Mouse (Mus musculus): Measurements from ENCODE around the gene Skap1.

Gene Skap1

DNA sequence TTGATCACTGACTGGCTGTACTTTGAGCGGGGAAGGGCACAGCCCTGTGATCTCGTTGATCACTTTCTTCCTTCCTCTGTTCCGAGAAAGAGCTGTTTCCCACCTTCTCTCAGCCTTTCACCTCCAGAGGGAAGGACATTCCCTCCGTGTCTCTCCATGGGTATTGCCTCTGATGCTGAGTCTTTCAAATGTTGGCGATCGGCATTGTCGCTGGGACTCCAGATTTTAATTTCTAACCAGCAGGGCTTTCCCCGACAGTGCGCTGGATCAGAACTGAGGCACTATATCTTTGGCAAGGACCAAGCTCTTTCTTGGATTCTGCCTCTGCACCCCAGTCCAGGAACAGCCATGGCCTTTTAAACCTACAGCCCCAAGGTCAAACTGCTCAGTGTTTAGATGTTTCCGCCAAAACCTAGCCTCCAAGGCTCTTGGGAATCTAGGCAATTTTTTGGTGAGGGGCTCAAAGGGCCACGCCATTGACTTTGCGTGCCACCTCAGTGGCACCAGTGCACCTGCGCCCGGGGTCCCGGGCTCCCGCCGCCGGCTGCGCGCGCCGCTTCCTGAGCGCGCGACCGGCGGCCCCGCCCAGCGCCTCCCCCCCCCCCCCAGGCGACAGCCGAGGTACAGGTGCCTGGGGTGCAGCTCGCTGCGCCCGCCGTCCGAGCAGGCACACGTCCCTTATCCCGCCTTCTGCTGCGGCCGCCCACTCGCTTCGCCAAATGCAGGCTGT, at the start of gene Skap1:
Gene Skap1 (plus strand): TSS at position 608 of the 730 bp plus-strand sequence.
- DNase-seq, result no peak

DNA sequence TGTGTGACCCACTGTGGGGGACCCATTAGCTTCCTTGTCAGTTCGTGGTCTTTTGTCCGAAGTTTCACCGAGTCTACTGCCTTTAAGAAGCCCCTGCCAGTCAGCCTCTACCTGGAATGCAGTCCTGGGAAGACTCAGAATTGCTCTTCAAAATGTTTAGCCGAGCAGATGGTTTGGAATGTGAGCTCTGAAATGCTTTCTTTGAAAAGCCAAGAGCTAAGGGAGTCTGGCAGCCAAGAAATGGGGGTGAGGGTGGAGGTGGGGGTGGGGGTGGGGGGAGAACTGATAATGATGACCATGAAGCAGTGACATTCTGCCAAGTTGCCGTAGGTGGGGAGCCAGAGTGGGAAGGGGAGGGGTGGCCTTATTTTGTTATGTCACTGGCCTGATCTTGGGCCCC, 43.3 kb upstream of the Skap1 start:
- no peak for DNase-seq

DNA sequence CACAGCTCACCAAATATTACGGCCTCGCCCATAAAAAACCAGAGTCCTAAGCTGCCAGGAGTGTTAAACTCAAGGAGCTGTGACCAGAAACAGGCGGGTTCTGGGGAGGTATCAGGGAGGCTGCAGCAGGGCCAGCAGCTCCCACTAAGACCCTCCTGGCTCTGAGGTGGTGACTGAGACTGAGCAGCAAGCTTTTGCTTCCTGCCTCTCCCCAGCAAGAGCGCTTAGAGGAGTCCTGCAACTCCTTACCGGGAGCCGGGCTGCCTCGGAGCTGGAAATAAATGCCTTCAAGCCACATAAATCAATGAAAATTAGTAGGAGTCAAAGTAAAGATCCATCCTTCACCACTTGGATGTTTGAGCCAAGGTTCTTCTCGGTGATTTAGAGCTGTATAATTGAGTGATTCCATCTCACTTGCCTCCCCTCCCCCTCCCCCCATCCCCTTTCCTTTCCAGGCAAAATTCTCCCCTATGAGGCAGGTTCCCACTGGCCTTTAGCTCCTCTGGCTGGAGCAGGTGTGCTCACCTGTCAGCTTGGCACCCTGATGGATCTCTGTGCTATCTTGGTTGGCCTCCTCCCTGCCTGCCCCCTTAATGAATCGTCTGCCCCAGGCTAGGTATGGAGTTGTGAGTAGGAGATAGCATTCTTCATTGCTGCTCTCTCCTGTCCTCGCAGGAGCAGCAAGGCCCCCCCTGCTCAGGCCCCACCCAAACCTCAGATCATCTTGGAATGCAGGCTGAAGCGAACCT, 42.7 kb upstream of the Skap1 start:
- no peak for DNase-seq

DNA sequence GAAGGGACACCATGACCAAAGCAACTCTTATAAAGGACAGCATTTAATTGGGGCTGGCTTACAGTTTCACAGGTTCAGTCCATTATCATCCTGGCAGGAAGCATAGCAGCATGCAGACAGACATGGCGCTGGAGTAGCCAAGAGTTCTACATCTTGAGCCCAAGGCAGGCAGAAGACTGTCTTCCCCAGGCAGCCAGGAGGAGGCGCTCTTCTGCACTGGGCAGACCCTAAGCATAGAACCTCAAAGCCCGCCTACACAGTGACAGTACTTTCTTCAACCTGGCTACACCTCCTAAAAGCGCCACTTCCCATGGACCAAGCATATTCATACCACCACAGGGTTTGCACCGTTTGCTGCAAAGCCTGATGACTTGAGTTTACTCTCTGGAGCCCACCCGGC, 39.2 kb upstream of the Skap1 start:
- DNase-seq, result no peak

DNA sequence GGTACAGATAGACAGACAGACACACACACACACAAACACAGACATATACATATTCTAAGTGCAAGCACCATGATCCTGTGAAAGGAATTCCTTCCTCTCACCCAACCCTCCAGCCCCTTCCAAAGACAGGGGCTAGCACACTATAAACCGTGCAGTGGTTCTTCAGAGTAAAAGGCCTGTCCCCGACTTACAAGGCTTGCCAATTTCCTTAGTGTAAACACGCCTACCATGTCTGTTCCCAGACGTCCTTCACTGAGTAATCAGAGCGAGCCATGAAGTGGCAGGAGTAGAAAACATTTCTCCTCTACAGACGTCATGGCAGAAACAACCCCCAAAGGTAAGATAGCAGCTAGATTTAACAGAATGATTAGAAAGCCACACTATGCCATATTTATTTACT, 38.2 kb upstream of the Skap1 start:
- no peak for DNase-seq

DNA sequence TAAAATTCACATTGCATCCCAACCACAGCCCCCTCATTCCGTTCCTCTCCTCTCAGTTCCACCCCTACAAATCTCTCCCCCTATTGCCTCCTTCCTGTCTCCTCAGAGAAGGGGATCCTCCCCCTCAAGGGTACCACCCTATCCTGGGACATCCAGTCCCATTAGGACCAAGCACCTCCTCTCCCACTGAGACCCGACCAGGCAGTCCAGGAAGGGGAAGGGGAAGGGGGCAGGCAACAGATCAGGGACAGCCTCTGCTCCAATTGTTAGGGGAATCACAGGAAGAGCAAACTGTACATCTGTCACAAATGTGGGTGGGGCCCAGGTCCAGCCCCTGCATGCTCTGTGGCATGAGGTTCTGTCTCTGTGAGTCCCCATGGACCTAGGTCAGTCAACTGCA, 37.6 kb upstream of the Skap1 start:
- DNase-seq, result no peak

DNA sequence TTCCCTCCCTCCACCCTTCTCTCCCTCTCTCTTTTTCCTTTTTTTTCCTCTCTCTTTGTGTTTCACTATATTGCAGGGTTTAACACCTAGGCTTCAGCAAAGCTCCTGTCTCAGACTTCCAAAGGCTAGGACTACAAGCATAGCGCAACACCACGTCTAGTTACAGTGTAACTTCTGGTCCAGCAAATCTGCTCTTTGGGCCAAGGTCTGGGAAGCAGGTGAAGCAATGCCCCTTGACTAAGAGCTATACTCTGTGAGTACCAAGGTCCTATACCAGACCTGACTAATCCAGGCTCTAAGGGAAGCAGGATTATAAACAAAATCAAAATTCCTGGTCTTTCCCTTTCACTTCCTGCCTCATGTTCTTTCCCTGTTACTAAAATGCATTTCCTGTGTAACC, 35.3 kb upstream of the Skap1 start:
- DNase-seq, result no peak

DNA sequence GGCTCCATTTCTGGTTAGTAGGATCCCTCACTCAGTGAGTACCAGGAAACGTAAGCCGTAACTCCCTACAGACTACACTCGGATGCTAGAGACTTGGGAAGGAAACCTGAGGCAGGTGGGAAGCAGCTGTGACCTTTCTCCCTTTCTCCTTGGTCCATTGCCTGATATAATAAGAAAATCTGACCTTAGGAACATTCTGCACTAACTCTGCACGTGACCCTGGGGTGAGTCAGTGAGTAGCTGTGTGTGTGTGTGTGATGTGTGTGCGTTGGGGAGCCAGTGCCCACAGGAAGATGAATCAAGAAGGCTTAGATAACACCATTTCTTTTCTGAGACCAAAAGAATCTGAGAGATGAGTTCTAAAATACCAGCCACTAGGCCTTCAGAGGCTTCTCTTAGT, 34.5 kb upstream of the Skap1 start:
- DNase-seq, result no peak

DNA sequence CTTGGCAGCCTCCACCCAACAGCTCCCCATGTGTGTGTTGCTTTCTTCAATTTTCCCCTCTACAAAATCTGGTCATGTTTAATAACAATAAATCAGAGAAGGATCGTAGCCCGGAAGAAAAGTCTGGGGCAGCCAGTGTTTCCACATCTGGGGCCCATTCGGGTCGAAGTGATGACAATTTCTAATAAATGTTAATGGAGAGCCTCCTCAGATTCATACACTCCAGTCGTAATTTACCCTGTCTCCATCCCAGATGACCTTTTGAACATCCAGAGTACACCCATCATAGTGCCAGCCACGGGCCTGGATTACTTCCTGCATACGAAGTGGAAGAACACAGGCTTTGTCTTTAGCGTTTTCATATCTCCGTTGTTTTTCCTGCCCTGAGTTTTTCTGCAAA, 32.5 kb upstream of the Skap1 start:
- no peak for DNase-seq

DNA sequence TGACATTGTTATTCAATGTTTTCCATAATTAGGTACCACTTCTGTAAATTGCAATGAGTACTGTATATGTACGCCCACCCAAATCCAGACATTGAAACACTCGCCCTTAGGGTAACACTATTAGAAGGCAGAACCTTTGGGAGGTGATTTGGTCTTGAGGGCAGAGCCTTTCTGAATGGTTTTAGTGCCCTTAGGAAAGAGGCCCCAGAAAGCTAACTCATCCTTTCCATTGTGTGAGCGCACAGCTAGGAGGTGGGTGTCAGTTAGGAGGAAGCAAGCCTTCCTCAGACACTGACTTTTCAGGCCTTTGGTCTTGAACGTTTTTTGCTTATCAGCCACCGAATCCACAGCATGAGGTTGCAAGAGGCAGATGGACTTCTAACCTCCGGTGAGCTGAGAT, 29.5 kb upstream of the Skap1 start:
- no peak for DNase-seq

DNA sequence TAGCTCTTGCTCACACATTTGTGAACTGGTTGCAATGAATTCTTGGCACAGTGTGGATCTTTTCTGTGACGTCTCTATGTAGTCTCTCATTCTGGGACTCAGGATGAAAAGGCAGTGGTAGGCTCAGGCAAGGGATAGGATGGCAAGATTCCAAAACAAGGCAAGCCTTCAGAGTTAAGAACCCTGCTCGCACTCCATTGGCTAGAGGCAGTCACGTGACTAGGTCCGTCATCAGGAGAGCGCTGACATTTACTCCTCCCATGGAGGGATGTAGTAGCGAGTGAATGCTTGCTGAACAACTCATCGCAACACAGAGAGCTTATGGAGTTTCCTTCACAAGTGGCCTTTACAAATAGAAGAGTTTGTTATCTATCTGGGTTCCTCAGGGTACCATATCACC, 27.9 kb upstream of the Skap1 start:
- peak; percentile 59 for DNase-seq

DNA sequence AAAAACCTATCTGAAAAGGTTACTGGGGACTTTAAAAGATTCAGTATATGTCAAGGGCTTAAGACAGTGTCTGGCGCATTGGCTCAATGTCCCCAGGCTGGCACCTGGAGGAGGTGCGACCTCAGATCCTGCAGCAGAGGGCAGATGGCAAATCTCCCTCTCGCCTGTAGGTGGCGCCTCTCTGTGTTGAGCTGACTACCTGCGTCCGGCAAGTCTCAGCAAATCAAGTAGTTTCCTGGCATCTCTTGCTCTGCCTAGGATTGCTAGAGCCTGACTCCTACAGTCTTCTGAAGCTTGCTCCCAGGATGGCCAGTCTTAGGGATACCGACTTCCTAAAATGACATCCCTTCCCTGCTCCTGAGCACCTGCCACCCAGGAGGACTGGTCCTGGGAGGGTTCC, 25.6 kb upstream of the Skap1 start:
- peak; percentile 70 for DNase-seq

DNA sequence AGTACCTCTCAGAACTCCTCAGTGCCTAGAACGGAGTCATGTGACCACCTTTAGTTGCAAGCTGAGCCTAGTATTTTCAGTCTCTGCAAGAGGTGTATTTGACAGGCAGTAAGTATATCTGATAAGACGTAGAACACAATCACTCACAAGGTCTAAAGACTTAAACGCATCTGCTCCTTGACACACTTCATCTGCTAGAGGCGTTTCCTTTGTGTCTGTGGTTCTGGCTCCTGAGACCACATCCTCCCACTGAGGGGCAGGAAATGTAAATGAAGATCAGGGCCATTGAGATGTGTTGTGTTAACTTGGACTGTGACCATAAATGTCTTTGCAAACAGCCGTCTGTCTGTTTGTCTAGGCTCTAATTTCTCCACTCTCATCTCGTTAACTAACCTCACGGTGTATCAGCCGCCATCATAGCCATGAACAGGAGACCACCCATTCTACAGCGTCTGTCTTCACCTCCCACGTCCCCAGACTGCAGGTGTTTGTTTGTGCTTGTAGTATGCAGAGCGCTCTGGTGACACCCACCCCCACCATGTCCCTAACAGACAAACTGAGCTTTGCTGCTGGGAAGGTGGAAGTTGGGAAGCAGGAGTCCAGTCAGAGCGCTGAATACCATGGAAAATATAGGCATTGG, 22.7 kb upstream of the Skap1 start:
- DNase-seq, result no peak

DNA sequence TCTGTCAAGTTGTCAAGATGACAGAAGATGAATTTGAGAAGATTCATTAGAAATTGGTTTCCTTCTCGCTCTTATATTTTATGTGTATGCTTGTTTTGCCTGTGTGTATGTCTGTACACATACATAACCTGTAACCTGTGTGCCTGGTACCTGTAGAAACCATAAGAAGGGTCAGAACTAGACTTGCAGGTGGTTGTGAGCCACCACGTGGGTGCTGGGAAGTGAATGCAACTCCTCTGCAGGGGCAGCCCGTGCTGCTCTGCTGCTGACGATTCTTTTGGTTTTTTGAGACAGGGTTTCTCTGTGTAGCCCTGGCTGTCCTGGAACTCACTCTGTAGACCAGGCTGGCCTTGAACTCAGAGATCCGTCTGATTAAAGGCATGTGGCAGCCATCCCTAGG, 21.9 kb upstream of the Skap1 start:
- DNase-seq, result no peak

DNA sequence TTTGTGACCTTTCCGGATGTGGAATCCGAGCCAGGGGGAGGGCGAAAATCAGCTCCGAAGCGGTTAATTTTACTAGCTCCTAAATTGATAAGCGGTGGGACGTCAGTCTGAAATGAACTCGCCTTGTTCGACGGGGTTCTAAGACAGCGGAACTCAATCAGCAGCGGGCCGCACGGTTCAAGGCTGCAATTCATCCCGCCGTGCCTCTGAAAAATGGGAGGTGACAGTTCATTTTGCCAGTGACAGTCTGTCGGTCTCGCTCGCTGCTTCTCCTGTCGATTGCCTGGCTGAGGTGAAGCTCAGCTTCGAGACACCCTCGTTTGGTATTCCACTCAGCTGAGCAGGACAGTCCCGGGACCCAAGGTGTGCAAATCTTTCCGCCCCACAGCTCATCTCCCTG, 16.5 kb upstream of the Skap1 start:
- DNase-seq, result no peak

DNA sequence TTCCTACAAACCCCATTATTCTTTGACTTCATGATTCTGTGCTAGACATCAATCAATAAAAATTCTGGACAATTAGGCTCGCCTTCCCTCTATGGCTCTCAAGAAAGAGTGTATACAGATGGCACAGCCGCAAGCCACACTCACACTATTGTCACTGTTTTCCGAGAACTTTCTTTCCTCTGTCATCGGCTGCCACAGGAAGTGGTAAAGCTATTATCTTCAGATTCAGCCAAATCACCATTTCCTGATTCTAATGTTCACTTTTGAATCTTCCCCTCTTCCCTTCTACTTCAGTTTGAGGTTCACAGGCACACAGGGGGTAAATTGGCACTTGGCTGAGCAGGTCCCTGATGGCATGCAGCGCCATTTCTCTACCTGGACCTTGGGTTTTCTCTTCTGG, 9.3 kb upstream of the Skap1 start:
- no peak for DNase-seq

DNA sequence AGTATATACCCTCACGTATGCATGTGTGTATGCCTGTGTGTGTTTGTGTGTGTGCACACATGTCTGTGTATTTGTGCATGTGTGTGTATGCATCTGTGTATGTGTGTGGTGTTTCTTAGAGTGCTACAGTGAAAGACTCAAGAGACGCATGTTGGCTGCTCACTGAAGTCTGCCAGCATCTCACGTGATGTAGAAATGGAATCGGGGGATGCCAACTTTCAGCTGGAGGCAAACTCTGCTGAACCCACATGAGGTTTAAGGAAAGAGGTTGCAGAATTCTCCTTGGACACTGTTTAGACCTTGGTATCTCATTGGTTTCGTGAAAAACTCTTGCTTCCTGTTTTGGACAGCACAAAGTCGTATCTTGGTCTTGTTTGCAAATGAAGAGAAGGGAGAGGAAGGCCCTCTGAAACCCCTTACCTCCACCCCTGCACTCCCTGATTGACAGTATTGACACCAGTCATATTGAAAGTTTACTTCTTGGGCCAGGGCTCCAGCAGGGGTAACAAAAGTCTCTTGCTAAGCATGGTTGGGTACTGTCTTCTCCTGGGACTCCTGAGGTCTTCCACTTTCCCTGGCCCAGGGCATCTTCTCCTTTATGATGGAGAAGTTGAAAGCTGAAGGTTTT, 8.6 kb upstream of the Skap1 start:
- no peak for DNase-seq

DNA sequence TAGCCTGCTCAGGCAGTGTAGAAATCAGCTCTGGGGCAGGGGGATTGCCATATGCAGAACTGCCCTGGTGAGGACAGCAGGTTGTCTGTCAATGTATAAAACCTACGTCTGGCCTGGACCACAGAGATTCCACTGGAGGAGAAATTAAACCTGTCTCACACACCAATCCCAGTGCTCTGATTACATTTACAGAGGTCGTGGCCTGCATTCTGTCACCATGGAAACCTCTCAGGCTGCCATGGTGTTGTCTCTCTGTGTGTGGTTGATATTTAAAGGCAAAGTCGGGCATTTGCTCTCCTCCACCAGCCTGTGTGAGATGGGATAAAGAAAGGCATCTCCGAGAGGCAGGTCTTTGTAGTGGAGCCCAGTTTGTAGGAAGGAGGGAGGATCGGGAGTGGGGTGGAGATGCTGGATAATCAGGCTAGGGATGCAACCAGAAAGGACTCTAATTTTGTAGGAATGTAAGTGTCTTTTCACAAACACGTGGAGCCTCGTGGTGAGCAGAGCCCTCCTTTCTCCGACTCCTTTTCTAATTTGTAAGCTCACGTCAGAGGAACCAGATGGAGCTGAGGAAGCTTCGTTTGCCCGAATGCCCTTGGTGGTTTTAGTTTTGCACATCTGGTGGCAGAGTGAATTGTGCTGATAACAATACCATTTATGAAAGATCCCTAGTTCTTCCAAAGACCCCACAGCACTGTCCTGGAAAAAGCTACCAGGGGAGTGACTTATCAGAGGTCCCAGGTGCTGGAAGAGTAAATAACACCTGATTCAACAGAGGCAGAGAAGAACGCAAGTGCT, 7.7 kb upstream of the Skap1 start:
- peak; percentile 74 for DNase-seq

DNA sequence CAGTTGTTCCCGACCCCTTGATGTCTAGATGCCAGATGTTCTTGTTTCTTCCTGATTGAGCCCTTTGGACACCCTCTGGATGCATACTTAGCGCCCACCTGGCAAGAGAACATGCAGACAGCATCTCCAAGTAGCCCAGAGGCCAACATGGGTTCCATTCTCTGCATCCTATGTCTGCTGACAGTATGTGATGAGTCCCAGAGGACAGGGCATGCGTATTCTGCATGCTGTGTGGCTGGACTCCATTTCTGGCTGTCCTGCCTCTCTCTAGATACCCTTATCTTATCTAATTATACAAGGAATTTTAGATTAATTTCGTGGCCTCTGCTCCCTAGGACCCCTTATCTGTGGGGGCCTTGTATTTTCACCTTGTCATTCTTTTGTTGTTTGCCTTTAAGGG, 2.6 kb upstream of the Skap1 start:
- no peak for DNase-seq

DNA sequence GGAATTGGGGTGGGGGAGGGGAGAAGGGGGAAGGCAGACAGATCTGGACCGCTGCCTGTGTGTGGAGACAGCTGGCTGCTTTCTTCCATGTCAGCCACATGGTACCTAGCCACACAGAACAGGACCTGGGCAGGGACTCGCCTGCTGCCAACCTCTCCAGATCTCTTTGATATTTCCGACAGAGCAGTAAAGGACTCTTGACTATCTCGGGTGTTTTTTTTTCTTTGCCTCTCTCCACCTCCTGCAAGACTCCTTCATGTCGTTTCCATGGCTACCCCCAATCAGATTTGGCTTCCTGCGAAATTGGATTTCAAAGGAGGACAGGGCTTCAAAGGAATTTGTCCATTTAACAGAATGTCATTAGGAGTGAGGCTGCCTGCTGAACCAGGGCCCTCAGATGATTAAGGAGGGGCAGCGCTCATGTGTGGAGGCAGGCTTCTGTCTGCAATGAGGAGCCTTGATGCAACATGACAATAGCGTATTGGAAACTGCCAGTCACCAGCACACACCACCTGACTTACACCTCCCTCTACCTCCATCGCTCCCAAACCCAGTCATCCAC, 2.1 kb upstream of the Skap1 start:
- peak; percentile 43 for DNase-seq

DNA sequence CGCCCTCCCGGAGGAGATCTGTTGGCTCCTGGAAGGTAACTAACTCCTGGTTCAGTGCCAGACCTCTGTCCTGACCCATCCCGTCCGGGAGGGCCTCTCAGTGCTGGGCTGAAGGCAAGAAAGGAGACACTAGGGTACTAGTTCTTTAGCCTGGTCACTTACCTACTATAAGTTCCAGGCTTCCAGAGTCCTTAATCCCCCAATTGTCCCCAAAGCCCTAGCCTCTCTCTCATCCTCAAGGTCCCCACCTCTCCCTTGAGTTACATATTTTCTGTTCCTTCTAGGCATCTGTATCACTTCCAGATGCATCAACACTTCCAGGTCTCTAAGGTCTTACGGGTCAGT, 295 bp downstream of the Skap1 start:
- no peak for DNase-seq

DNA sequence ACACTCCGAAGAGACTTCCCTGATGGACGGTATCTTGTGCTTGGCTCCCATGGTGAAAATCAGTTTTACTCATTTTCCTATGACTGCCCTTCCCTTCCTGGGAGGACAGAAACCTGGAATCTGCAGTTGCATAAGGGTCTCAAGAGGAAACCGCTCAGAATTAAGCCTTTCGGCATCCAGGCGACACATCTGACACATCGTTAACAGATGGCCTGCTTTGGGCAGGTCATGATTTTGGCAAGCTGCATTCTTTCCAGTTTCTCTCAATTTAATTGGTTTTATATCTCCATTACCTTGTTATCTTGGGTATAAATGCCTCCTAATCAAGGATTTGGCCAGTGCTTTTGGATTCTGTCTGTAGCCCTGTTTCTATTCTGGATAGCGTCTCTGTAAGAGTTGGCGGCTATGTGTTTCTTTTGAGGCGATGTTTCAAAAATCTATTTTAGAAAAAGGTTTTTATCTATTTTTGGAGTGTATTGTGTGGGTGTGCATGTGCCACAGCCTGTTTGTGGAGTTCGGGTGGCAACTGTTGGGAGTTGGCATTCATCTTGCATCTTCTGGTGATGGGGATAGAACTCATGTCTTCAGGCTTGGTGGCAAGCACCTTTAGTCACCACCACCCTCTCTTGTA, 1.1 kb downstream of the Skap1 start:
- no peak for DNase-seq
